Mouse (Mus musculus): Measurements from ENCODE around the gene Vps18.

Gene Vps18

DNA sequence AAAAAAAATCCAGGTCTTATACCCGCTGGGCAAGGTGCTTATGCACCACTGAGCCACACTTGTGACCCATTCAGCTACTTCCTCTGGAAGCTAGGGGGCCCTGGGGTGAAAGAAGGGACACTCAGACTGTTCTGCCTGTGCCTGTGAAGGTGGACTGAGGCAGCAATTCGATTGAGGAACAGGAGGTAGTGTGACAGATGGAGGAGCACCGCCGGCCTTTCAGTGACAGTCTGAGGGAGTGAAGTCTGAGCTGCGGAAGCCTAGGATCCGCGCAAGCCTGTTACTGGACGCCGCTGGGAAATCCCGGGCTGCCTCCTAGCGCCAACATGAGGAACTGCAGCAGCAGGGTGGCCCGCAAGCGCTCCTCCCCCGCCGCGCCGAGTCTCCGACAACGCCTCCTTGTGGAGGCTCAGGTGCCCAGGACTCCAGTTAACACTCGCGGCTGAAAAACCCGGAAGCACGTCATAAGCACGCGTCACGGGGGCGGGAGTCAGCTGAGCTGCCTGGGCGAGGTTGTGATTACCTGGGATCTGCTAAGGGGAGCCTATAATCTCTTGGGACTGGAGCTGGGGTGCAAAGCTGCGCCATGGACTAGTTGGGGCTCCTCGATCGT lies at the start of gene Vps18:
Vps18 (plus strand) TSS at position 471 of the 613 bp plus-strand sequence.
- DNase-seq = peak; percentile 98

DNA sequence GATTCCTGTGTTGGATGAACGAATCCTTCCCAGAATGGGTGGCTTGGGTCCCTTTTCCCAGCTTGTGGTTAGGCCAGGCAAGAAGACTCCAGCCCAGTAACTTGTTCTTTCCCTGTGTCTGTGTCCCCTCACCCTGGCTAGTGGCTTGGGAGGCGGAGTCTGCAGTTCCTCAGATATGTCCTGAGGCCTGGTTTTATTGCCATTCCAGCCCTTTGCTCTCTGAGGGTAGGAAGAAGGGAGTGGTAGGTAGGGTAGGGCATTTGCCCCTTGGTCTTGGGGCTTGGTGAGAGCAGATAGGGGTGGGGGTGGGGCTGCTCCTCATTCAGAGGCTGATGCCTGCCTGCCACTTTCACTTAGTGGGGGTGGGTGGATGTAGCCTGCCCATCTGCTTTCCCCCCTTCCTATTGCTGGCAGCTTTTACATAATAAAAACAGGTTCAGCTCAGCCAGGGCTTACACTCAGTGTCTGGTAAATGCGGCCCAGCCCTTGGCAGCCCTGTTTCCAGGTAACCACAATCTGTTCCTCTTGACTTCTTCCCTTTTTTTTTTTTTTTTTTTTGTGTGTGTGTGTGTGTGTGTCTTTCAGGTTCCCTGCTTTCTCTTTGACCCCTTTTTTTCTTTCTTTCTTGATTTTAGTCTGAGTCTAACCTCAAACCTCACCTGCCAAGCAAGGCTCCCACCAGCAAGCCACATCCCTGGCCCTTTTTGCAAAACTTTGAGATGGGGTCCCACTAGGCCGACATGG lies 48.3 kb upstream of the Vps18 start:
- no peak for DNase-seq

DNA sequence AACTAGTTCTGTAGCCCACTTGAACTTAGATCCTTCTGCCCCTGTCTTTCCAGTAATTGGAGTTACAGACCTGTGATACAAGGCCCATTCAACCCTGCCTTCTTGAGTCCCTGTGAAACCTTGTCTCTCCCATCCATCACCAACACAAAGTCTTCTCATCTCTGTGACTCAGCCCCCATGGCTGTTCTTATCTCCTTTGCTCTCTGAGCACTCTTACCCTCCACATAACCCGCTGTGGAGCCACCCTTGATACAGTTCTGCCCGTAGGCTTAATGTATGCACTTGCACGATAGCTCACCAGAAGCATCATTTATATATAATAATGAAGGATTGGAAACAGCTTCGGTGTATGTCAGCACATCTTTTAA lies 47.7 kb upstream of the Vps18 start:
- DNase-seq = no peak

DNA sequence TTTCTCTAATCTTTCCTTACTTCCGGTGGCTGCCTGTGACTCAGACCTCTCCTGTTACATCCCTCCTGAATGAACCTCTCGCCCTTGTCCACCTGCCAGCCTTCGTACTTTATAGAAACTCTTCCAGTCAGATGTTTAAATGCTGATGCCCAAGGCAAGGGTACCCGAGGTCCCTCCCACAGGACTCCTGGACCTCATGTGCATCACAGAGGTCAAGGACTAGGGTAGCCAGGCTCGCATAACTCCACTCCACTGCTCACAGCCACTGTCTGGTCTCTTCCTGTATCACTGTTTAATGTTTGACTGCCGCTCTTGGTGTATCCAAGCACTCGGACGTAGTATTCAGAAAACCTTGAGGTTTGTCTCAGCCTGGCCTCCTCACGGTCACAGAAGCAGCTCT lies 46.0 kb upstream of the Vps18 start:
- DNase-seq = no peak

DNA sequence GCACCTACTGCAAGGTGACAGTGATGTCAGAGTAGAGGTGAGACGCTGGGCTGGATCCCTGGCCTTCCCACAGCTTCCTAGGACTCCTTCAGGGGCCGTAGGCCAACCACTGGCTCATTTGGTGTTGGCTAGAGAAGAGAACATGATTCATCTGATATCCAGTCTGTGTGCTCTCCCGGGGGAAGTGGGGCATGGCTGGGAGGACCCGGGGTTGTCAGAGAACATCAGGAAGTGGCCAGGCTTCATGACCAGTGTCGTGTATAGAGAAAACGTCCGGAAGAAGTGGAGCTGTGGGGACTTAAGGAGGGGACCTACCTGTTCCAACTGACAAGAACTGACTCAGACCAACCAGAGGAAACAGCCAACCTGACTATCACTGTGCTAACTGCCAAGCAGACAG lies 43.3 kb upstream of the Vps18 start:
- DNase-seq = no peak

DNA sequence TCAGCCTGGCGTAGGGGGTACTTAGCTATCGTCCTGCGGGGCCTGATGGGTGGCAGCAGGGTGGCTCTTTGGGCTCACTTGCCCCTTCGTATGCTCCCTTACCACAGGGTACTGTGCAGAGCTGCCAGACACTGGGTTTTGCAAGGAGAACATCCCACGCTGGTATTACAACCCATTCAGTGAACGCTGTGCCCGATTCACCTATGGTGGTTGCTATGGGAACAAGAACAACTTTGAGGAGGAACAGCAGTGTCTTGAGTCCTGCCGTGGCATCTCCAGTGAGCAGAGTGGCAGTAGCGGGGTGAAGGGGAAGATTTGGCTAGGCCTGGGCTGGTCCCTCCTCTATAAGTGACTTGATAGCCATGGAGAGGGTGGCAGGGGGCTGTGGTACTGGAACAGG lies 40.6 kb upstream of the Vps18 start:
- no peak for DNase-seq

DNA sequence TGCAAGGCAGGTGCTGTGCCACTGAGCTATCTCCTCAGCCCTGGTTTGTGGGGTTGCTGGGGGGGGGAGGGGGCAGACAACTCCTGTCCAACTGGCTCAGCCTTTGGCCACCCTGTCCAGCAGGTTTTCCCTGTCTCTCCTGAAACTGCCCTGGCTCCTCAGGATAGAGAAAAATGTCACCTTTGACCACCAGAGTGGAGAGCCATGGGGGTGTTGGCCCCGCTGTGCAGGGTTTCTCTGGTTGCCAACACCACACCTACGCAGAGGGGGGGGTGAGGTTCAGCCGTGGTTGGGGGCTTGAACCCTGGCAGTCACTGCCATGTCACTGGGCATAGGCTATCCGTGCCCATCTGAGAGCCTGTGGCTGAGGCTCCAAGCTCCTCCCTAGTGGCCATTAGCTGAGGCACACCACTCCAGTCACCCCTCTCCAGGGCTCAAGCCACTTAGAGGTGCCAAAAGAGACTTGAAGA lies 38.9 kb upstream of the Vps18 start:
- no peak for DNase-seq

DNA sequence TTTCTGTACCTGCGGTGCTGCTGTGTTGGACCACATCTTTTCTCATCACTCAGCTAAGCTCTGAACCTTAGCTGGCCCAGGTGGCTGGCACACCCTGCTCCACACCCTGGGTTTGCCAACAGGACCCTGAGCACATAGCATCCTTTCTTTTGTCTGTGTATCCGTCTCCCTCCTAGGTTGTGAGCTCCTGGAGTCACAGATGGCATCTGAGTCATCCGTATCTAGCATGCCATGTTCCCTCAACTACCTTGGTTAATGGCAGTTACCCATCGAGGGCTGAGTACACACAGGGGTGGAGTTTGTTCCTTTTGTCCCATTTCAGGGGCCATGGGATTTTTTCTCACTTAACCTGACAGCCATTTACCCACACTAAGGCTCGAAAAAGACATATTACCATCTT lies 38.2 kb upstream of the Vps18 start:
- no peak for DNase-seq

DNA sequence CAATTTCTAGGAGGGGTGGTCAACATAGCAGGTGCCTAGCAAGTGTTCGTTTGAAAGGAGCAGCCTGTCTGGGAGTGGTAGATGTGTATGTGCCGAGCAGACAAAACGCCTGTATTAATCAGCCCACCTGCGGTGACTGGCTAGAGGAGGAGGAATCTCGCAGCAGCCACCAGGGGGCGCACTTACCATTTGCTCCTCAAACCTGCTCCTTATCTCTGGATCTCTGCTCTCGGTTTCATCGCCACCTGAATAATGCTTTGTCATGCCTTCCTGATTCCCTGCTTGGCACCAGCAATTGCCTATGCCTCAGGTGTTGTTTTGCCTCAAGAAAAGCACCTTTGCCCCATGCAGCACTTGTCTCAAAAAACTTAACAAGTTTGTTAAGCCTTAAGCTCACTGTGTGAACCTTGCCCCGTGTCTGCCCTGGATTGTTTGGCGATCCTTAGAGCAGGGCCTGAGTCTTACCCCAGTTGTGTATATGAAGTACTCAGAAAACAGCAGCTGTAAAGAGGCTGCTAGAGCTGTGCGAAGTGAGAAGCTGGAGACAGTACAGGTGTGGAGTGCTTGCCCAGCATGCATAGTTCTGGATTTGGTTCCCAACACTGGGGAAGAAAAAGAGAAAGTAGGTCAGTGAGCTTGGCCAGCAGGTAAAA lies 37.6 kb upstream of the Vps18 start:
- peak; percentile 89 for DNase-seq

DNA sequence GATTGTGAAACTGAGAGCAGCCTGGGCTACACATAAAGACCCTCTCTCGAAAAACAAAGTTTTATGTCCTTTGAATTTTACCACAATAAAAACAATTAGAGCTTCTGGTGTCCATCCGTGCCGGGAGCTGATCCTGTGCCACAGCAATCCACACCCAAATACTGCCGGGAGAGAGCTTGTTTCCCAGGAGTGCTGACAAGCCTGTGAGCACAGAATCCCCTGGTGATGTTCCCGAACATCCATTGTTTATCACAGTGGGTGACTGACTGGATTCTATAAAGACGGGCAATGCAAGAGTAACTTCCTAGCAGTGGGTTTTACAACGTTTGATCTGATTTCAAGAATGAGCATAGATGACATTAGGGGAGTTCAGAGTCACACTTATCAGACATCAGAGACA lies 33.6 kb upstream of the Vps18 start:
- no peak for DNase-seq

DNA sequence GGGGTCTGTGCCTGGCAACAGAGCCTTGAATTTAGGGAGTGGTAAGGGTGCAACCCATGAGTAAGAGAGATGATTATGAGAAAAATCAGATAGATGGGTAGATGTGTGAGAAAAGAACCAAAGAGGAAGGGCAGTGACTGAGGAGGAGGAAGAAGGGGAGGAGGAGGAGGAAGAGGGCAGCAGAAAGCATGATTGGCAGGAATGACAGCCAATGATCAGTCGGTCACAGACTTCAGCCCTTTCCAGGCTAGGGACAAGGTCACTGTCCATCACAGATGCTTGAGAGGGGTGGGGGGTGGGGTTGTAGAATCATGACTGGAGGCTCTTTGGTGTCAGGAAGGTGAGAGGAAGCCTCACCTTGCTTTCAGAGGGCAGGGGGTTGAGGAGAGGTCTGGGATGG lies 28.0 kb upstream of the Vps18 start:
- no peak for DNase-seq

DNA sequence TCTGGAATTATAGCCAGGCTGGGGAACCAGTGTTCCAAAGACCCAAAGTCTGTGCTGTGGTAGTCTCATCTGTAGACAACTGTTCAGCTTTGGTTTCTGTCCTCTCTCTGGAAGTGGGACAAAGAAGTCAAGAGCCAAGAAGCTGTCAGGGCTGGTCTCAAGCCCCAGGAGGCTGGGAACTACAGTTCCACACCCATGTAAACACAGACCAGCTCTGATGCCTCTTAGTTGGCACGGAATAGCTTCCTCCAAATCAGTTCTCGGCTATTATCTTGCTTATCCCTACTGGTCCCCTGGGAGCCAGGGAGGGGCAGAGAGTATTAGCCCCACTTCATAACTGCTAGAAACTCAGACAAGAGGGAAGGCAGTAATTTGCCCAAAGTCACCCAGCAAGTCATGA lies 27.2 kb upstream of the Vps18 start:
- DNase-seq = no peak

DNA sequence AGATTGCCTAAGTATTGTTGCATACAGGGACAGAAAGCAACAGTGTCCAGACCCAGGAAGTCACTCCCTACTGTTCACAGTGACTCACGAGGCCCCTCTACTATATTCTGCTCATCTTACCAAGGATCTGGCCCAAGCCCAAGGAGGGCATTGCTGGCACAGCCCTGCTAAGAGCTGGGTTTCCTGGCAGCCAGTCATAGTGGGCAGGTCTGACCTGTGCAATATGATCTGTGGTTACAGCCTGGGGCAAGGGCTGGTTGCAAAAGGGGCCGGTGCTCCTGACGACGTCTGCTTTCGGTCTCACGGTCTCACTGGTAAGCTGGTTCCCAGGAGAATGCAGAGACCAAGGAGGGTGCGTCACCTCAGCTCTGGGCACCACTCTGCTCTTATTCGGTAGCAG lies 25.6 kb upstream of the Vps18 start:
- no peak for DNase-seq

DNA sequence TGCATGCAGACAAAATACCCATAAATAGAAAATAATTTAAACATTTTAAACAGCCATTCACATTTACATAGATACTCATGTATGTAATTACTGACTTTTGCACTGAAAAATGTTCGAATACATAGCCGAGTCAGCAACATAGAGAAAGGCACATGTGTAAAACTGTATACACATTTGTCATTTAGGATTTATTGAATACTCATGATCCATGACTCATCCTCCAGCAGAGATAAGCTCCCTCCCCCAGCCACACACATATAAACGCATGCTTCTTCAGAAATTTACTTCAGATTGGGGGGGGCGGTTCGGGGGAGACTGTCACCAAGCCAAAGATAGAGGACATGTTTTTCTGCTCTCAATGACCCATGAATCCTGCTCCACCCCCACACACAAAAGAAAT lies 24.7 kb upstream of the Vps18 start:
- DNase-seq = no peak

DNA sequence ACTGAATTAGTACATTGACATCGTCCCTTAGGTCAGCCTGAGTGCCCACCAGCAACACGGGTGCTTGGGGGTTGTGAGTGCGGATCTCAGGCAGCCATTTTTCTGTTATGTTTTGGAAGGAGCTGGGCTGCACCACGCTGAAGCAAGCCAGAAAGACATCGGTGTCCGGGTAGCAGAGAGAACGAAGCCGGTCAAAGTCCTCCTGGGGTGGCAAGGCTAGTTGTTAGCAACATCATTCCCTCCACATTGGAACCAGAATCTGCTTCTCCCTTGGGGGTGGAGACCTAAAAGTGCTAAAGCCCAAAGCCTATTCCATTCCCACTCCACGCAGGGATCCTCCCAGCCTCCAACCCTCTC lies 18.3 kb upstream of the Vps18 start:
- no peak for DNase-seq

DNA sequence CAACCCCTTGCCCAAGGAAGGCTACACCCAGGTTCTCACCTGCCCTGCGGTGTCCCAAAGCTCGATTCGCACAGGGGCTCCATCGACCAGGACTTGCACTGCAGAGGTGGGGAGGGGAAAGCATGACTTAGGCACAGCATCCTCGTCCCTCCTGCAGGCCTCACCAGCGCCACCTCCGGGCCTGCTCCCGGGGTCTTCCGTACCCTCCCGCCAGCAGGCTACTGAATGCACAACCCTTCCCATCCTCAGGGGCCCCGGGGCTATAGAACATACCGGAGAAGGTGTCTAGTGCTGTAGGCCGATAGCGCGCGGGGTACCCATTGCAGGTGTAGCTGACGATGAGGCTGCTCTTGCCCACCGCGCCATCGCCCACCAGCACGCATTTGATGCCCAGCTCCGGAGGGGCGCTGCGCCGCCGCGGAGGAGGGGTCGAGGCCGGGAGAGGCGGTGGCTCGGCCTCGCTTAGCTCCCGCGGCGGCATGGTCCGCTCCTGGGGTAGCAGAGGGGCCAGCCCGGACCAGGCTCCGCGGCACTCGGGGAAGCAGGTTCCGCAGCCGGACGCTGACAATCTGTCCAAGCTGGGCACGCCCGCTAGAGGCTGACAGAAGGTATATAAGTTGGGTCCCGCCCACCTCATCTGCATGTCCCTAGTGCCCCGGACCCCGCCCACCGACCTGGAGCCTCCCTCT lies 17.8 kb upstream of the Vps18 start, which contains the start of gene Rhov:
Rhov (minus strand) TSS at position 630 of the 689 bp plus-strand sequence.
- peak; percentile 88 for DNase-seq

DNA sequence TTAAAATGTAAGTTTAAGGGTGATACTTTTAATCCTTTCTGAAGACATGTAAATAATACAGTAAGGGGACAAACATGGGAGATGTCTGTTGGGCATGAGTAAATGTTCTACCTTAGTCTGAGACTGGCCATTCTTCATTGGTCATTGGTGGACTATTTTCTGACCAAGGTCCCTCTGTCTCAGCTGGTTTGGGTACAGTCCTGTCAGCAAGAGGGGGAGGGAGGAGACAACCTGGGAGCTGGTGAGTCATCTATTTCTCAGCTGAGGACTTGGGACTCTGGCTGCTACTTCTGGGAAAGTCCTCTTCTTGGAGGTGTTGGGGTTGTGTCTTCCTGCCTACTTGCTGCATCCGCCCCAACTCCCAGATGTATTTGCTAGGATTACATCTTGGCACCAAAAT lies 14.4 kb upstream of the Vps18 start:
- DNase-seq = no peak

DNA sequence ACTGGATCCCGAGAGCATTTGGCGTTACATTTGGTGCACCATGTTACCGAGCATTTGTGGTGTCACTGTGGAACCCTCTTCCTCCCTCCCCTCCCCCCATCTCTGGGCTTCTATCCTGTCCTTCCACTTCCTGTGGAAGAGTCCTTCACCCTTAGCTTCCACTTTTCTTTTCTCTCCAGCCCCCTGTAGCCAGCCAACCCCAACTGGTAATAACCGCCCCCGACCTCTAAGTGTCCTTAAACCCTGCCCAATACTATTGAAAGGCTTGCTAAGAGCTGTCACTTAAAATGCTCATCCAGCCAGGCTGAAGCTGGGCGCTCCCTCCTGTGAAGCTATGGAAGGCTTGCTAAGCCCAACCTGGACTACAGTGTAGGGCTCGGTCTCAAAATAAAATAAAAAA lies 11.6 kb upstream of the Vps18 start:
- DNase-seq = no peak

DNA sequence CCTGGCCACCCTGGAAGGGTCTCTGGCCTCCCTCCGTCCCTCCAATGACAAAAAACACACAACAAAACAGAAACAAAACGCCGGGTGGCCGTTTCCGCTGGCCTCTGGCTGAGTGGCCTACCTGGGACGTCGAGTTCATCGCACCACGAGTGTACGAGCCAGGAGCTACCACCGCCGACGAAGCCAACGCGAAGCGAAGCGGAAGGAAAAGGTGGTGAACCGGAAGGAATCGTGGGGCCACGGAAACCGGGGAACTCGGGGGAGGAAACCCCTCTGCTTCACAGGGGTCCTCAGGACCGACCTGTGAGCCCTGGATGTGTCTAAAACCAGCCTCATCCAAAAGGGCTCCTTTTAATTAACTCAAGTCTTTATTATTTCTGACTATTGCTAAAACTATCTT lies 10.7 kb upstream of the Vps18 start:
- no peak for DNase-seq

DNA sequence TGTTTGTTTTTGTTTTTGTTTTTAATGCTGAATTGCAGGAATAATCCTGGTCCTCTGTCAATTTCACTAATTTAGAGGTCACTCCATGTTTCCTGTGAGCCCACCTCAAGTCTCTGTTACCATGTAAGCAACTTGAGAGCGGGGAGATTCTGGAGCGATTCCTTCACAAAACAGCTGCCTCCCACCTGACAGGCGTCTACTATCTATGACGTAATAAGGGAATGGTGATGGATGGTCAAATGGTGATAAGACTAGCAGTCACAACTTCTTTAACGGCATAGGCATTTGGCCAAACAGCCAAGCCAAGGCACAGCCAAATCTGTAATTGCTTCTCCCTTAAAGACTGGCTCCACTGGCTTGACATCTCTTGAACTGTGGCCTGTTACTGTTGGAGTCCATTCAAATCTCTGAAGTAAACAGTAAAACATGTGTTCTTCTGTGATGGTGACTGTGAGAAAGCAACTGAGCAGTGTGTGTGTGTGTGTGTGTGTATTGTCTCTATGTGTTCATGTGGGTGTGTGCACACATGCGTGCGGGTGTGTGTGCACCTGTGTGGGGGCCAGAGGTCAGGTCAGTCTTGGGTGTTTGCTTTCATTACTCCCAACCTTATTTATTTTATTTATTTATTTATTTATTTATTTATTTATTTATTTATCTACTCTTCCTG lies 6.5 kb upstream of the Vps18 start:
- DNase-seq = no peak

DNA sequence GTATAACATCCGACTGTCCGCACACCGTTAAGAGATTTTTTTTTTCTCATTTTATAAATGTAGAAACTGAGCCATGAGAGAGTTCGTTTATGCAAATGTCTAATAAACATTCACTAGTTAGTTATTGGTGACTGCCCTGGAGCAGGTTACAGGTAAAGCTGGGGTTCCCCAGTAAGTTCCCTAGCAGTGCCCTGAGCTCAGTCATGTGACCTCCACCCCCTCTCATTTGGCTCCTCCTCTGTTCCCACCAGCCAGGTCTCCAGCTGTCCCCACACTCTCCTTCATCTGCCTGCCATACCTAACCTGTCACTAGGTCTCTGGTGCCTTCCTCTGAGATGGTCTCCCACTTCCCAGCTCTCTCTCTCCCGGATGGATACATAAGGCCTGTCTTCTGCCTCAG lies 1.2 kb upstream of the Vps18 start:
- DNase-seq = no peak

DNA sequence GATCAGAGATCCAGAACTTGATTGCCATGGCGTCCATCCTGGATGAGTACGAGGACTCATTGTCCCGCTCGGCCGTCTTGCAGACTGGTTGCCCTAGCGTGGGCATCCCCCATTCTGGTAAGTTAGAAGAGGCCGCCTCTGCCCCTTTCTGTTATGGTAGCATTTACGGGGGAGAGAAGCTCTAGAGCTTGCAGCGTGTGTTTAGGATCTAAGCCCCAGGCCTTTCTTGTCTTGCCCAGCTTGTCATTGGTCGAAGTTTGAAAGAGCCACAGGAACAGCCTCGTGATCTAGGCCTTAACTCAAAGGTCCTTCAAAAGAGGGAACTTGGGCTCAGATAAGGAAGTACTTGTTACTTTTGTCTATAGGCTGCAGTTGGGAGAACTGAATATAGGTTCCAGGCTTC lies 475 bp downstream of the Vps18 start:
- peak; percentile 26 for DNase-seq

DNA sequence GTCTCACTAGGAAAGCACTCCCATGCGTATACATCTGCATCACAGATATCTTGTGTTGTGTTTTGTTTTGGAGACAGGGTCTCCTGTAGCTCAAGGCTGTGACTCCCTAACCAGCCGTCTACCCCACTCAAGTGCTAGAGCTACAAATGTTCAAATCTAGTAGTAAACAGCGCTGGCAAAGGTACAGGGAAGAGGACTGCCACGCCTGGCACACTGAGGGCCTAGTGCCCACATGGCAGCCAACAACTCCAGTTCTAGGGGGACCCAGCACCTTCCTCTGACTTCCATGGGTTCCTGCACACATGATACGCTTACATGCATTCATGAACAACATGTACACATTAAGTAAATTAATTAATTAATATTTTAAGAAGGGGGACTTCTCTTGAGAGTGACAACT lies 3.7 kb downstream of the Vps18 start:
- no peak for DNase-seq

Measured in embryo, embryonic 11 days (tissue).